Mouse (Mus musculus) CD8-positive naive resting alpha-beta T cell, adult 2 months (primary cell): ENCODE results near the gene Olfr153.
"Not testable (repeated sequence)": the region's sequence is repeated elsewhere in the genome, so short reads cannot be mapped to it uniquely, and the experiment has no call there.

Experiments used
- DNase-seq, 2 experiments: peaks; one replicate each; pipeline ENCODE4 v3.0.0; 2022; ENCODE audit warnings: low read depth in 2 of 2, low spot score in 2 of 2

The Olfr153 gene

DNA sequence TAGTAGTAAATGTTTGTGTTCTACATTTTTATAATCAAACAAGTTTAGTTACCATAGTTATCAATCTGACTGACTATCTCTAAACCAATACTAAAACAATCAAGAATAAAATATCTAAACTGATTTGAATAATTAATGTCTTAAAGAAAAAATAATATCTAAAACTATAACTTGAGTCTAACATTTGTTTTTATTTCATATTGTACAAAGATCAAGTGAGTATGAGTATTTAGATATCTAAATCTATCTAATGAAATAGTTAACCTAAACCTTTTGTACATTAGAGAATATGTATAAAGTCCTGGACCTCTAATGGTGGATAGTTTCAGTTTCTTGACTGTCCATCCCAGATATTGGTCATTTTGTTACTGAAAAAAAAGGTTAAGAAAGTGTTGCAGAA lies at the start of gene Olfr153:
Gene Olfr153, plus strand, starts transcription at position 301 of the 400 bp plus-strand sequence.
- no peak for DNase-seq

DNA sequence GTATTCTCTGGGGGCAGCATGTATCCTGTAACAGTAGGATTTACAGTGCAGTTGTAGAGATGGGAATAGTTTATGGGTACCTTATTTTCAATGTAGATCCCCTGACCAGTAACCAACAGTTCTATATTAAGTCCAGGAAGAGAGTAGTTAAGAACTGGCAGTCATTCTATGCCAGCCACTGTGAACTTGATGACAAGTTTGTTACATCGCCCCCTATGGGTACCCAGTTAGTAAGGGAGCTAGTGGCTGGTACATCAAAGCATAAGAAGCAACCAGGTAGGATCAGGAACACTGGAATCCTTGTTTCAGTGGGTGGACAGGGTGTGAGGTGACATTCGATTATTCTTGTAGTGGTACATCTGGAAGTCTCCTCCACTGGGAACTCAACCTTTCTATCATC lies 49.3 kb upstream of the Olfr153 start:
- no peak for DNase-seq

DNA sequence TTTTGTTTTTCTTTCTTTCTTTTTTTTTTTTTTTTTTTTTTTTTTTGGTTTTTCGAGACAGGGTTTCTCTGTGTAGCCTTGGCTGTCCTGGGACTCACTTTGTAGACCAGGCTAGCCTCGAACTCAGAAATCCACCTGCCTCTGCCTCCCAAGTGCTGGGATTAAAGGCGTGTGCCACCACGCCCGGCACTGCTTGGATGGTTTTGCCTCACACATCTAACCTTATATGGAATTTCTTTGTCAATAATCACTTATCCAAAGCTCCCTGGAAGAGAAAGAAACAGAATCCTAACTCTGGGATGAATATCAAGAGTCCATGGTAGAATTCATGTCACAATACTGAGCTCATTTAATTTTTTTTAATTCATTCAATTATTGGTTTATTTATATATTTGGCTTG lies 34.6 kb upstream of the Olfr153 start, which contains the start of gene Pramel7:
Gene Pramel7, minus strand, starts transcription at position 101 of the 400 bp plus-strand sequence.
- not testable (repeated sequence) for DNase-seq

DNA sequence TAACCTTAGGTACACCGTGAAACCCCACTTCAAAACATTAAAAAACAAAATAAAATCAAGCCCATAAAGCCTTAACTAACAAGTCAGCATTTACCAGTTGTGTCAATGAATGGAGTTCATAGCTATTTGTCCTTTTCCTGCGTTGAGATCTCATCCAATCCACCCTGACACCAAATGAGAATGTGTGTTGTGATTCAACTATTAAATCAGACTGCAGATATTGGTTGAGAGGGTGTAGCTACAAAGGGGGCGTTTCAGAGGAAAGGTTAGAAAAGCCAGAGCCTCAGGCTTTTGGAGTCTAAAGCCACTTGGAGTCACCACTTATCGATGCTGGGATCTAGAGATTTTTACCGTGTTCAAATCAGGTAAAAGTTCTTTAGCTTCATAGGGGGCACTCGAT lies 25.3 kb upstream of the Olfr153 start, which contains the start of gene Pramel6:
Gene Pramel6, plus strand, starts transcription at position 301 of the 400 bp plus-strand sequence.
- no peak for DNase-seq

DNA sequence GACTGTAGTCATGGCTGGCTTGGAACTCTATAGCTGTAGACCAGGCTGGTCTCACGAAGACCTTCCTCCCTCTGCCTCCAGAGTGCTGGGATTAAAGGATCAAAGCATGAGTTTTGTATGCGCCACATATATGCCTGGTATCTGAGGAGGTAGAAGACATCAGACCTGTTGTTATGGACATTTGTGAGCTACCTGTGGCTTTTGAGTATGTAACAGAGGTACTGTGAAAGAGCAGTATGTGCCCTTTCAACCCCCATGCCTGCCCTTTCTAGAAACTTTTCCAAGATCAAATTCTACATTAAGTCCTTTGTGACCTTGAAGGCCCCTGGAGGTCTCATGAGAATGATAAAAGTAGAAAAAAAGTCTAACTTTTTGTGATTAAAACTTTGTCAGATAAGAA lies 16.6 kb upstream of the Olfr153 start:
- DNase-seq: no peak

DNA sequence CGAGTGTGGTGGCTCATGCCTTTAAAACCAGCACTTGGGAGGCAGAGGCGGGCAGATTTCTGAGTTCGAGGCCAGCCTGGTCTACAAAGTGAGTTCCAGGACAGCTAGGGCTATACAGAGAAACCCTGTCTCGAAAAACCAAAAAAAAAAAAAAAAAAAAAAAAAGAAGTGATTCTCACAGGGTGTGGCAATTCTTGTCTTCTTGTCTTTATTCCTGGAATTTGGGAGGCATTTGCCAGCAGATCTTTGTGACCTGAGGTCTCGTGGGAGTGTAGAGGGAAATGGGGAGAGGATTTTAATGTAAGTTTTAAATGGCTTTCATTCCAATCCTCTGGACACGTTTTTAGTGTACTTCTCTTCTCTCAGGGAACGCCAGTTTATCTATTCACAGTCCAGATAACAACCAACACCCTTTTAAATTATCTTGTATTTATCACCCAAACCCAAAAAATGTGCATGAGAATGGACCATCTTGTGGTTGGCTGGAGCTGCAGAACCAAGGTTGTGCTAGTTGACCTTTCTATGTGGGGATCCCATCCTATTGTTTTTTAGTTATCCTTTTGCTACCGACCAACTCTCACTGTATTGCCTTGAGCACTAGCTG lies 16.0 kb upstream of the Olfr153 start:
- DNase-seq: no peak

DNA sequence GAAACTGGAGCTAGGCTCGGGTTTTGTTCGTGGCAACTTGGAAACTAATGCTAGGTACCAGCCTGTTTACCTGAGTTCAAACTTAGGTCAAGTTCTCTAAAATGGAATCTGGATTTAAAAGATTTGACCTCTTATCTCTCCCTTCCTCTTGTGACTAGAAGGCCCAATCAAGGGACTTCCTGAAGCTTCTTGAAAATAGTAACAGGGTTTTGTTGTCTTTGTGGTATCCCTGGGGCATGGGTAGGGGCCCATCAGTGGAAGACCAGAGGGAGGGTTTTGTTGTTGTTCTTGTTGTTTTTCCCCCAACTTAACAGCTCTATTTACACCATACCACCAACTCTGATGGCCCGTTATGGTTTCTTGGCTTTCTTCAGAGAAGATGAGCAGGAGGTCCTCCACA lies 15.0 kb upstream of the Olfr153 start:
- DNase-seq: no peak

DNA sequence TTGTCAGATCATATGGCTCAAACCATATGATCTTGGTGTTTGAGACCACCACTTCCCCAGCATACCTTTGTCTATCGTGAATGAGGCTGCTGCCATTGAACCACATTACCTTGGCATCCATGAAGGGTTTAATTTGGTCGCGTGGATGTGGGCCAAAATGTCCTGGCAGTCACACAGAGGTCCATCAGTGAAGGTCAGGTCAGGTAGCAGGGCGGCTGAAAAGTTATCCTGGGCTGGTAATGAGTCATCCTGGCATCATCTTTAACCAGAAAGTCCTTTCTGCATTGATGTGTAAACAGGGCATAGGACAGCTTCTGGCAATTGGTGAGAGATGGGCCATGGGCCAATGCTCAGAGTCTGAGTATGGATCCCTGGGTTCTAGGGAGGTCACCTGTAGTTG lies 10.9 kb upstream of the Olfr153 start:
- DNase-seq: no peak

DNA sequence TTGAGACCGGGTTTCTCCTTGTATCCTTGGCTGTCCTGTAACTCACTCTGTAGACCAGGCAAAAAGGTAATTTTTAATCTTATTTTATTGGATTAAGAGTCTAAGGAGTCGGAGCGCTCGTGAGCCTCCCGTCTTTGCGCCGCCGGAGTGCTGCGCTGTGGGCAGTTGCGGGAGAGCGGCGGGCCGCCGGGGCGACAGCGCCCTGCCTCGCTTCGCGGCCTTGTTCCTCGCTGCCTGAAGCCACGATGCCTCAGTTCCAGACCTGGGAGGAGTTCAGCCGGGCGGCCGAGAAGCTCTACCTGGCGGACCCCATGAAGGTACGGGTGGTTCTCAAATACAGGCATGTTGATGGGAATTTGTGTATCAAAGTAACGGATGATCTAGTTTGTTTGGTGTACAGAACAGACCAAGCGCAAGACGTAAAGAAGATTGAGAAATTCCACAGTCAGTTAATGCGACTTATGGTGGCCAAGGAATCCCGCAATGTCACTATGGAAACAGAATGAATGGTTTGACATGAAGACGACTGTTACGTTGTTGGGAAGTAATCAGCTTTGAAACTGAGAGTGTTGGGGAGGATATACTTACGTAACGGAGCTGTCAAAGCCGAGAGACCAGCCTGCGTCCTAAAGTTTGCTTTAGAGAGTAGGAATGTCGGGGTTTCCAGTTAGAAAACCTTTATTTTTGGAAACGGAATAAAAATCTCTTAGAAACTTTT lies 5.5 kb upstream of the Olfr153 start:
- not testable (repeated sequence) for DNase-seq

DNA sequence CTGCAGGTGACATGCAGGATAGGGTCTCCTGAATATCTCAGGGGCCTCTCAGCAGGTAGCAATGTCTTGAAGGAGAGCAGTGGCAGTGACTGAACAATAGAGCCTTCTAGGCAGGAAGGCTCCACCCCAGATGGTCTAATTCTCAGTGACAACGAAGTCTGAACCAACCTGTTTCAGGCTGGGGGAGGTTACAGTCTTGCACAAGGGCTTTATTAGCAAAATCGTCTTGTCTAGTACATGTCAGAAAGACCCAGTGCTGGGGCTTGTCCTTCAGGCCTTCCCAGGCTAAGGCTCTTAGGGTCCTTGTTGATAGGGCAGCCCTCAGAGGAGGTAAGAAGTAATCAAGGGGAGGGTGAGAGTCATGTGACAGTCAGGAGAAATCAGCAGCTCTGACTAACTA lies 3.2 kb downstream of the Olfr153 start:
- DNase-seq: no peak

DNA sequence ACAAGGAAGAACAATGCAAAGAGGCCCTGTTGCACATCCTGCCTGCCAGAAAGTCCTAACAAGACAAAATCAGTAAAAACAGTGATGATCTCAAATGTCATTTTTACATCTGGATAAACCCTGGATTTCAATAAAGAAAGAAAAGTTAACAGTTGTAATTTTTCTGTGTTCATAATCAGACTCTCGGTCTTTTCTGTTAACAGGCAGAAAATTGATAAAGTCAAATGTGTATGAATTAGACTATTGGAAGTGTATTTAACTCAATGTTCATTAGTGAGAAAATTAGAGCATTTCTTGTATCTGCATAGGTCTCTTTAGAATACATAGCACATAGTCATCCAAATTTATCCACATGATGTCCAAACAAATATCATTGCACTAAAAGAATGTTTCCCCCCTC lies 13.8 kb downstream of the Olfr153 start, which contains the start of gene Olfr1128:
Gene Olfr1128, minus strand, starts transcription at position 101 of the 400 bp plus-strand sequence.
- DNase-seq: no peak

DNA sequence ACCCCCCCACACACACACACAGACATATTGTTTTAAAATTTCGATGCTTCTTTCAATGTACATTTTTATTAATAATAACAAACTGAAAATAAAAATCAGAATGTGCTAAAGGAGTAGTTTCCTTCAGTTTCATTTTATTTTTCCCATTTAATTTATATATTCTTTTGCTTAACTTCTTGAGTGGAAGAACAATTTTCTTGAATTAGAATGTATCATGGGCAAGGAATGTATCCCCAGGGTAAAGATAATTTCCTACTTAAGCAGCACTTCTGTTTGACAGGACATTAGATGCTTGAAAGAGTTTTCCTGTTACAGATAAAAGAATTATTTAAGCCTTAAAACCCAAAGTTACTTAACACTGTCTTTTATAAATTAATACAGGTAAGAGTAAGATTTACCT lies 42.0 kb downstream of the Olfr153 start, which contains the start of gene Olfr1129:
Gene Olfr1129, plus strand, starts transcription at position 301 of the 400 bp plus-strand sequence.
- not testable (repeated sequence) for DNase-seq
